Mouse (Mus musculus) lung, postnatal 0 days (tissue): Measurements from ENCODE around the gene Dlgap1.

Experiments
- CTCF ChIP-seq: IDR thresholded peaks from 2 replicates; pipeline ENCODE4 v1.5.1; 2016; ENCODE audit warnings: antibody characterized with exemption, mild to moderate bottlenecking
- EP300 ChIP-seq: IDR thresholded peaks from 2 replicates; pipeline ENCODE4 v1.6.1; 2016; ENCODE audit warnings: antibody characterized with exemption, mild to moderate bottlenecking, control low read depth

- TF ChIP-seq CTCF, result no peak
- no peak for TF ChIP-seq EP300
Observed at GRCm38 (mm10) chr17:70462231-70462630, 493.4 kb downstream of the Dlgap1 start.
